Mouse (Mus musculus): ENCODE measurements around the gene Snx6. TPM values are rescaled to one million over a fixed set of nuclear protein-coding genes. Genes with fewer than 3 reads are reported as not detected.

The Snx6 gene
- polyA plus RNA-seq, 1 experiment = 25.2 TPM

DNA sequence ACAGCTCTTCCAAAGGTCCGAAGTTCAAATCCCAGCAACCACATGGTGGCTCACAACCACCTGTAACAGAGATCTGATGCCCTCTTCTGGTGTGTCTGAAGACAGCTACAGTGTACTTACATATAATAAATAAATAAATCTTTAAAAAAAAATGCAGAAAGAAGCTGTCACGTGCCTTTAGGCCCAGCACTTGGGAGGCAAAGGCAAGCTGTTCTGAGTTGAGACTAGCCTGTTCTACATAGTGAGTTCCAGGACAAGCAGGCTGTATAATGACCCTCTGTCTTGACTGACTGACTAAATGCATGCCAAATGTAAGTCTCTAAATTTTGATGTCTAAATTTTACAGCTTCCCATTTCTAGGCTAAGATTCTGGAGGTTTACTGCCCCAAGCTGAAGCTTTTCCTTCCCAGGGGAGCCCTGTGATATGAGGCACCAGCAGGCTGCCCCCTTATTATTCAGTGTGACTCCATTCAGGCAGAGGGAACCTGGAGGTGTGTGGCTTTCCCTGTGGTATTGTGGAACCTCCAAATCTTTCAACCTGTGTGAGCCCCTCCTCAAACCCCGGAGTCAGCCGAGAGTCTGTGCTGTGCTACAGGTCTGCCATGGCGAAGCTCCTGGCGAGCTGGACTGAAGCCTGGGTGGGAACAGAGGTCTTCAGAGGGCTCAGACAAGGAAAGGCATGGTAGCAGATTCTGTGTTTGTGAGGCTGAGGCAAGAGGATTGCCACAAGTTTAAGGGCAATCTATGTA, 9.9 kb upstream of the Snx6 start:
- H3K27ac ChIP-seq (ENCODE audit: control insufficient read depth, insufficient read depth, low read length) = no peak overlapping the region
- H3K4me1 ChIP-seq (replicated peaks; ENCODE audit: control insufficient read depth, insufficient read depth, low read length) = peaks cover 7% of the 10 kb centered on the region
- no peak overlapping the region for H3K4me3 ChIP-seq (ENCODE audit: control insufficient read depth, insufficient read depth, low read length)
- H3K36me3 ChIP-seq (ENCODE audit: control insufficient read depth, insufficient read depth, low read length) = no peaks in the 10 kb centered on the region
- no peak for TF ChIP-seq CTCF (IDR thresholded peaks at IDR 0.05; ENCODE audit: borderline replicate concordance, control insufficient read depth, extremely low read depth, insufficient read depth, low read length, poor library complexity)
- TF ChIP-seq POLR2A (IDR thresholded peaks at IDR 0.05; ENCODE audit: control insufficient read depth, extremely low read depth, insufficient read depth, low read length, poor library complexity) = no peak
- no peak for DNase-seq
- H3K27me3 ChIP-seq (ENCODE audit: control insufficient read depth, insufficient read depth, low read length) = no peaks in the 10 kb centered on the region
- 81% methylated on average over 6 of the region's 6 CpGs for WGBS

- no peak overlapping the region for H3K4me3 ChIP-seq (ENCODE audit: control insufficient read depth, insufficient read depth, low read length)
- TF ChIP-seq CTCF (IDR thresholded peaks at IDR 0.05; ENCODE audit: borderline replicate concordance, control insufficient read depth, extremely low read depth, insufficient read depth, low read length, poor library complexity) (no peak), POLR2A (IDR thresholded peaks at IDR 0.05; ENCODE audit: control insufficient read depth, extremely low read depth, insufficient read depth, low read length, poor library complexity) (no peak)
- peaks cover 7% of the 10 kb centered on the region for H3K4me1 ChIP-seq (replicated peaks; ENCODE audit: control insufficient read depth, insufficient read depth, low read length)
- H3K36me3 ChIP-seq (ENCODE audit: control insufficient read depth, insufficient read depth, low read length) = no peaks in the 10 kb centered on the region
- no peak for DNase-seq
- H3K27me3 ChIP-seq (ENCODE audit: control insufficient read depth, insufficient read depth, low read length) = no peaks in the 10 kb centered on the region
- no peak overlapping the region for H3K27ac ChIP-seq (ENCODE audit: control insufficient read depth, insufficient read depth, low read length)
- whole genome bisulfite sequencing = 87% methylated on average over 3 of the region's 3 CpGs
Observed at GRCm38 (mm10) chr12:54803531-54803930, 8.0 kb upstream of the Snx6 start.

DNA sequence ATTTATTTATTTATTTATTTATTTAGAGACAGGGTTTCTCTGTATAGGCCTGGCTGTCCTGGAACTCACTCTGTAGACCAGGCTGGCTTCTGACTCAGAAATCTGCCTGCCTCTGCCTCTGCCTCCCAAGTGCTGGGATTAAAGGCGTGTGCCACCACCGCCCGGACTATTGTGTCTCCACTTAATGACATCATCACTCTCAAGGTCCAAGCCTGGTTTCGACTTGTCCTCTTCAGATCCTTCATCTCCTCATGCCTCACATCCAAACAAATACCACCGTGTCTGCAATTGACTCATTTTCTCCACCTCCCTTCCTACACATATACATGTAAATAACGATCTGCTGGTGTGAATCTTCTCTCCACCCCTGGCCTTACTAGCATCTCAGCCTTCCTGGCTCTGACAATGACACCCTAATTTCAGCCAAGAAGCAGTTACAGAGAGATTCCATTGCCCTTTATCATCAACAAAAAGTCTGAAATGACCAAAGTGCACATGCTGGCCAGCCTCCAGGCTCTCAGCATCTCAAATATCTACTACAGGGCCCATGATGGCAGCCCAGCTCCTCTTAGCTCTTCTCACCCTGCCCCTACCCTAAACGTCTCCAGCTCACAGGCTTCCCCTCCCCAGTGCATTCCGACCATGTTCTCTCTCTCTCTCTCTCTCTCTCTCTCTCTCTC, 1.2 kb upstream of the Snx6 start:
- Histone ChIP-seq H3K36me3 (ENCODE audit: control insufficient read depth, insufficient read depth, low read length) (no peaks in the 10 kb centered on the region), H3K27me3 (ENCODE audit: control insufficient read depth, insufficient read depth, low read length) (no peaks in the 10 kb centered on the region), H3K4me1 (replicated peaks; ENCODE audit: control insufficient read depth, insufficient read depth, low read length) (peaks cover 6% of the 10 kb centered on the region; the same call in 1 of the 2 replicates), H3K27ac (ENCODE audit: control insufficient read depth, insufficient read depth, low read length) (no peak overlapping the region), H3K4me3 (ENCODE audit: control insufficient read depth, insufficient read depth, low read length) (no peak overlapping the region)
- TF ChIP-seq CTCF (IDR thresholded peaks at IDR 0.05; ENCODE audit: borderline replicate concordance, control insufficient read depth, extremely low read depth, insufficient read depth, low read length, poor library complexity) (no peak), POLR2A (IDR thresholded peaks at IDR 0.05; ENCODE audit: control insufficient read depth, extremely low read depth, insufficient read depth, low read length, poor library complexity) (no peak)
- WGBS = 97% methylated on average over 8 of the region's 8 CpGs
- DNase-seq = no peak

DNA sequence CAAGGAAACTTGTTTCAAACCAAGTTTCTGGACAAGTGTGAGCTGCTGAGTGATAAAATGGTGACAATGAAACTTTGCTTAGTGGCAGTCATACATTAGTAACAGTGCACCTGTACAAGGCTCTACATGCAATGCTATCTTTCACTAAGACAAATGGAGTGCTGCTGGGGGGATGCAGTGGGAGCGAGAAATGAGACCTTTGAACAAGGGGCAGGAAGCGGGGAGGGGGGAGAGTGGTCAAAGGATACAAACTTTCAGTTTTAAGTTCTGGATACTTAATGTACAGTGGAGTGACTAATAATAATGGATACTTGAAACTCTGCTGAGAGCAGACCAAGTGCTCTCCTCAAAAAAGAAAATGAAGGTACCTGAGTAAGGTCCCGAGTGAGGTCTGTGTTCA, 1.1 kb downstream of the Snx6 start:
- no peak overlapping the region for H3K27ac ChIP-seq (ENCODE audit: control insufficient read depth, insufficient read depth, low read length)
- H3K27me3 ChIP-seq (ENCODE audit: control insufficient read depth, insufficient read depth, low read length) = no peaks in the 10 kb centered on the region
- H3K4me1 ChIP-seq (replicated peaks; ENCODE audit: control insufficient read depth, insufficient read depth, low read length) = peaks cover 6% of the 10 kb centered on the region; the same call in 1 of the 2 replicates
- H3K36me3 ChIP-seq (ENCODE audit: control insufficient read depth, insufficient read depth, low read length) = no peaks in the 10 kb centered on the region
- no peak for TF ChIP-seq POLR2A (IDR thresholded peaks at IDR 0.05; ENCODE audit: control insufficient read depth, extremely low read depth, insufficient read depth, low read length, poor library complexity)
- no peak for TF ChIP-seq CTCF (IDR thresholded peaks at IDR 0.05; ENCODE audit: borderline replicate concordance, control insufficient read depth, extremely low read depth, insufficient read depth, low read length, poor library complexity)
- WGBS = 12% methylated on average over 3 of the region's 3 CpGs
- DNase-seq = no peak
- no peak overlapping the region for H3K4me3 ChIP-seq (ENCODE audit: control insufficient read depth, insufficient read depth, low read length)

- H3K4me3 ChIP-seq (ENCODE audit: control insufficient read depth, insufficient read depth, low read length) = no peak overlapping the region
- H3K27ac ChIP-seq (ENCODE audit: control insufficient read depth, insufficient read depth, low read length) = no peak overlapping the region
- WGBS = 90% methylated on average over 8 of the region's 8 CpGs
- H3K36me3 ChIP-seq (ENCODE audit: control insufficient read depth, insufficient read depth, low read length) = no peaks in the 10 kb centered on the region
- H3K4me1 ChIP-seq (replicated peaks; ENCODE audit: control insufficient read depth, insufficient read depth, low read length) = peaks cover 8% of the 10 kb centered on the region; the same call in 1 of the 2 replicates
- TF ChIP-seq POLR2A (IDR thresholded peaks at IDR 0.05; ENCODE audit: control insufficient read depth, extremely low read depth, insufficient read depth, low read length, poor library complexity) (no peak), CTCF (IDR thresholded peaks at IDR 0.05; ENCODE audit: borderline replicate concordance, control insufficient read depth, extremely low read depth, insufficient read depth, low read length, poor library complexity) (no peak)
- no peak for DNase-seq
- no peaks in the 10 kb centered on the region for H3K27me3 ChIP-seq (ENCODE audit: control insufficient read depth, insufficient read depth, low read length)
Observed at GRCm38 (mm10) chr12:54791465-54791864, 4.0 kb downstream of the Snx6 start.

- TF ChIP-seq CTCF (IDR thresholded peaks at IDR 0.05; ENCODE audit: borderline replicate concordance, control insufficient read depth, extremely low read depth, insufficient read depth, low read length, poor library complexity) = no peak
- TF ChIP-seq POLR2A (IDR thresholded peaks at IDR 0.05; ENCODE audit: control insufficient read depth, extremely low read depth, insufficient read depth, low read length, poor library complexity) = no peak
- 83% methylated on average over 11 of the region's 11 CpGs for WGBS
- DNase-seq = no peak
- no peaks in the 10 kb centered on the region for H3K36me3 ChIP-seq (ENCODE audit: control insufficient read depth, insufficient read depth, low read length)
- H3K27ac ChIP-seq (ENCODE audit: control insufficient read depth, insufficient read depth, low read length) = no peak overlapping the region
- H3K4me1 ChIP-seq (replicated peaks; ENCODE audit: control insufficient read depth, insufficient read depth, low read length) = peaks cover 8% of the 10 kb centered on the region; the same call in 1 of the 2 replicates
- H3K4me3 ChIP-seq (ENCODE audit: control insufficient read depth, insufficient read depth, low read length) = no peak overlapping the region
- H3K27me3 ChIP-seq (ENCODE audit: control insufficient read depth, insufficient read depth, low read length) = no peaks in the 10 kb centered on the region
Observed at GRCm38 (mm10) chr12:54789346-54790143, 6.0 kb downstream of the Snx6 start.
